Mouse (Mus musculus): ENCODE data around the gene B020011L13Rik. TPM values are rescaled to one million over a fixed set of nuclear protein-coding genes. Genes with fewer than 3 reads are reported as not detected.
"Not testable (repeated sequence)": the region's sequence is repeated elsewhere in the genome, so short reads cannot be mapped to it uniquely, and the experiment has no call there.

B020011L13Rik gene
- polyA plus RNA-seq (2012; rRNA removed): not detected in 2 replicates
- polyA plus RNA-seq (2014; fragmentation: Nextera tagmentation; extraction: Ambion mirVana): not detected in 2 replicates

DNA sequence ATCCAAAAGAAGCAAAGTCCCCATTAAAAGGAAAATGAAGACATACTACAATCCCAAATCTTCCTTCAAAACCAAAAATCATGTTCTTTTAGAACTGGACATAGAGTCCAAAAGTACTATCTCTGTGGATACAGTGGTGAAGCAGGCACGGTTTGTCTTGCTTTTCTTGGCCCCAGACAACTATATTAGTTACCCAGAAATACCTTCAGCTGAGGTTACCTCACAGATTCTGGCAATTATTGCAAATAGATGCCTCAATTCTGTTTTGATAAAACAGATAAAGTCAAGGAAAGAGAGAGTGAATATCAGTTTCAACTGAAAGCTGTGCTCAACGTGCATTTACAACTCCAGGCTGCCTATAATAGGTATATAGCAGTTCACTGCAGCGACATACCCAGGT, at the start of gene B020011L13Rik:
Gene B020011L13Rik (plus strand): TSS at position 301 of the 400 bp plus-strand sequence.
- not testable (repeated sequence) for H3K9ac ChIP-seq (replicated peaks); H3K27me3 ChIP-seq (ENCODE audit: control insufficient read depth, insufficient read depth, low read length); H3K4me1 ChIP-seq (replicated peaks; ENCODE audit: control insufficient read depth in 2 of 2, insufficient read depth in 2 of 2, low read length in 1 of 2); H3K36me3 ChIP-seq (replicated peaks; ENCODE audit: control insufficient read depth, insufficient read depth, low read depth); ATAC-seq (ENCODE audit: insufficient read depth); H3K4me3 ChIP-seq (ENCODE audit: insufficient read depth in 1 of 2, low read depth in 2 of 2, low read length in 2 of 2); H3K27ac ChIP-seq; DNase-seq (ENCODE audit: low read depth in 3 of 3, low spot score in 3 of 3); H3K9me3 ChIP-seq (ENCODE audit: control insufficient read depth, low read length); H3K4me2 ChIP-seq (ENCODE audit: low read depth)
- 33% methylated on average over 3 of the region's 3 CpGs for WGBS (ENCODE audit: insufficient replicate concordance)

DNA sequence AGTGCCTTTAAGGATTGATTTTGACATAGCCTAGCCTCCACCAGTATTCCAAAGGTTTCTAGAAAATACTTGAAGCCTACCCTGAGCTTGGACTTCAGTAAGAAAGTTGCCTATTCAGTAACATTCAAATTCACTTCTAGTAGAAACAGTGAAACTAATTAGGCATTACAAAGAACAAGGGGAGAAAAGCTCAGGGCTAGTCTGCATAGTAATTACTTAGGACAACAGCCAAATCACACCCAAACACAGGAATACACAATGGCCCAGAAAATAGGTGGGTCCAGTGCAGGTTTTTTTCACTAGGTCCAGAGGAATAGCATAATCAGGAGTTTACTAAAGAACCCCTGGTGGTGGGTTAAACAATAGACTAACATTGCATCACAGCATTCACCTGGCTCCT, 35.3 kb downstream of the B020011L13Rik start:
- not testable (repeated sequence) for H3K27ac ChIP-seq; ATAC-seq (ENCODE audit: insufficient read depth); H3K4me2 ChIP-seq (ENCODE audit: low read depth); H3K27me3 ChIP-seq (ENCODE audit: control insufficient read depth, insufficient read depth, low read length); H3K4me3 ChIP-seq (ENCODE audit: insufficient read depth in 1 of 2, low read depth in 2 of 2, low read length in 2 of 2); H3K4me1 ChIP-seq (replicated peaks; ENCODE audit: control insufficient read depth in 2 of 2, insufficient read depth in 2 of 2, low read length in 1 of 2); H3K9me3 ChIP-seq (ENCODE audit: control insufficient read depth, low read length); H3K36me3 ChIP-seq (replicated peaks; ENCODE audit: control insufficient read depth, insufficient read depth, low read depth); DNase-seq (ENCODE audit: low read depth in 3 of 3, low spot score in 3 of 3); H3K9ac ChIP-seq (replicated peaks)

DNA sequence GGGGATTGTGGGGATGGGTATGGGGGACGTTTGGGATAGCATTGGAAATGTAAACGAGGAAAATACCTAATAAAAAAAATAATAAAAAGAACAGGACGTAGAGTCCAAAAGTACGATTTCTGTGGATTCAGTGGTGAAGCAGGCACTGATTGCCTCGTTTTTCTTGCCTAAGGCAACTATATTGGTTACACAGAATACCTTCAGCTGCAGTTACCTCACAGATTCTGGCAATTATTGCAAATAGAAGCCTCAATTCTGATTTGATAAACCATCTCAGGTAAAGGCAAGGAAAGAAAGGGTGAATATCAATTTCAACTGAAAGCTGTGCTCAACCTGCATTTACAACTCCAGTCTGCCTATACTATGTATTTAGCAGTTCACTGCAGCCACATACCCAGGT, 48.8 kb downstream of the B020011L13Rik start, which contains the start of gene Gm28360:
Gene Gm28360 (plus strand): TSS at position 301 of the 400 bp plus-strand sequence.
- not testable (repeated sequence) for H3K27ac ChIP-seq; DNase-seq (ENCODE audit: low read depth in 3 of 3, low spot score in 3 of 3); ATAC-seq (ENCODE audit: insufficient read depth); H3K4me3 ChIP-seq (ENCODE audit: insufficient read depth in 1 of 2, low read depth in 2 of 2, low read length in 2 of 2); H3K9ac ChIP-seq (replicated peaks); H3K27me3 ChIP-seq (ENCODE audit: control insufficient read depth, insufficient read depth, low read length); H3K4me1 ChIP-seq (replicated peaks; ENCODE audit: control insufficient read depth in 2 of 2, insufficient read depth in 2 of 2, low read length in 1 of 2); H3K4me2 ChIP-seq (ENCODE audit: low read depth); H3K9me3 ChIP-seq (ENCODE audit: control insufficient read depth, low read length); H3K36me3 ChIP-seq (replicated peaks; ENCODE audit: control insufficient read depth, insufficient read depth, low read depth)
- 37% methylated on average over 5 of the region's 5 CpGs for WGBS (ENCODE audit: insufficient replicate concordance)

DNA sequence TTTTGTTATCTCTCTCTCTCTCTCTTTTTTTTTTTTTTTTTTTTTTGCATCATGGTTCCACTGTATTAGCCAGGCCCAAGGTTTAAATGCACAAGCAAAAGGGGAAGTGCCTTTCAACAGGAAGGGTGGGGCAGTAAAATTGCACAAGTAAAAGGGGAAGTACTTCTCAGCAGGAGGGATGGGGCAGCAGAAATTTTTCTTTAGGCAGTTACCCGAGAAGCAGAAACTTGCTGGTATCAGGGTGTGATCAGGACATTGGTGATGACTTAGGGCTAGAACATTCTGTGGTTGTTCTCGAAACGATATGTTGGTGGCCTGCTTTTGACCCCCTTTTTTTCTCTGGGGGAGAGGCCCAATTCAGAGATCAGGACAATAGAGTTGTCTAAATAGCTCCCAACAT, 70.8 kb downstream of the B020011L13Rik start:
- H3K9ac ChIP-seq (replicated peaks); H3K27me3 ChIP-seq (ENCODE audit: control insufficient read depth, insufficient read depth, low read length); H3K9me3 ChIP-seq (ENCODE audit: control insufficient read depth, low read length); ATAC-seq (ENCODE audit: insufficient read depth); H3K4me3 ChIP-seq (ENCODE audit: insufficient read depth in 1 of 2, low read depth in 2 of 2, low read length in 2 of 2); H3K27ac ChIP-seq; DNase-seq (ENCODE audit: low read depth in 3 of 3, low spot score in 3 of 3); H3K36me3 ChIP-seq (replicated peaks; ENCODE audit: control insufficient read depth, insufficient read depth, low read depth); H3K4me2 ChIP-seq (ENCODE audit: low read depth); H3K4me1 ChIP-seq (replicated peaks; ENCODE audit: control insufficient read depth in 2 of 2, insufficient read depth in 2 of 2, low read length in 1 of 2): not testable (repeated sequence)
- 67% methylated on average over 3 of the region's 3 CpGs for WGBS (ENCODE audit: insufficient replicate concordance)

Other genes starting within 250 kb of the B020011L13Rik start
- gene Gm28363, start 84.0 kb upstream of the B020011L13Rik start, polyA plus RNA-seq (2012; rRNA removed): not detected in 2 replicates
- not detected in 2 replicates for gene Gm28363, start 84.0 kb upstream of the B020011L13Rik start, polyA plus RNA-seq (2014; fragmentation: Nextera tagmentation; extraction: Ambion mirVana)
- not detected in 2 replicates for gene Gm28360, start 48.9 kb downstream of the B020011L13Rik start, polyA plus RNA-seq (2012; rRNA removed)
- gene Gm28360, start 48.9 kb downstream of the B020011L13Rik start, polyA plus RNA-seq (2014; fragmentation: Nextera tagmentation; extraction: Ambion mirVana): not detected in 2 replicates
- not detected in 2 replicates for gene Gm28168, start 146.9 kb downstream of the B020011L13Rik start, polyA plus RNA-seq (2012; rRNA removed)
- gene Gm28168, start 146.9 kb downstream of the B020011L13Rik start, polyA plus RNA-seq (2014; fragmentation: Nextera tagmentation; extraction: Ambion mirVana): not detected in 2 replicates
- not detected in 2 replicates for gene Gm7145, start 184.8 kb downstream of the B020011L13Rik start, polyA plus RNA-seq (2012; rRNA removed)
- gene Gm7145, start 184.8 kb downstream of the B020011L13Rik start, polyA plus RNA-seq (2014; fragmentation: Nextera tagmentation; extraction: Ambion mirVana): not detected in 2 replicates

All from liver, embryonic 14.5 days (tissue).